Mouse (Mus musculus): Measurements from ENCODE around the gene Dennd5a. TPM values are rescaled to one million over a fixed set of nuclear protein-coding genes. Genes with fewer than 3 reads are reported as not detected.

Dennd5a gene
- polyA plus RNA-seq, 1 experiment from 2014 or later, result 13.8 TPM

DNA sequence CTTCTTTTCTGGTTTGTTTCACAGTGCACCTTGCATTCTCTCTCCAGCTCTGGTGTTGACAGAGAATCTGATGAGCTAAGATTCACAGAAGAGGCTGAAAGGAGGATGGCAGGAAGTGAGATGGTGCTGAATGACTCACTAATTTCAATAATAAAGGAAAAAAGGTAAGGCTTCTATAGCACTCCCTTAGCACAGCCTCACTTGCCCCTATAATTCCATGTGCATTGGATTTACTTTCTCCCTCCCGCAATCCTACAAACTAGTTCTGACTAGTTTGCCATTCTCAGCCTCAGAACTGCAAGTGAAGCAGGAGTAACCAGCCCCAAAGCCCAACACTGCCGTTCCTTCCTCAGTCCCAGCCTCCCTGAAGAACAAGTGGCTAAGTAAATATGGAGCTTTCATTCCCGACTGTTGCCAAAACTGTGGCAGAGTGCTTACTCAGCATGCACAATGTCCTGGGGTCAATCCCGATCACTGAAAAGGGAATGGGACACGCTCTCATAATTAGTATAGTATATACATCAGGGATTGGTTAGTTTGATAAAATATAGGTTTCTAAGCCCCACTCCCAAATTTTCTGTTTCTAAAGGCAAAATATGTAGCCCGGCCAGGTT is 15.7 kb downstream of the Dennd5a start:
- TF ChIP-seq EP300 (optimal IDR thresholded peaks at IDR 0.05), result no peak
- TF ChIP-seq CTCF (IDR thresholded peaks at IDR 0.05; ENCODE audit: low read depth), result no peak
- Histone ChIP-seq H3K9ac (ENCODE audit: low read length) (no peak overlapping the region), H3K9me3 (ENCODE audit: control insufficient read depth, low read length) (no peaks in the 10 kb centered on the region), H3K27ac (replicated peaks) (0 out of 2 replicates have a peak overlapping the region, but pooled peaks have one; percentile 30), H3K36me3 (ENCODE audit: control insufficient read depth, insufficient read depth, low read length) (no peaks in the 10 kb centered on the region), H3K4me1 (replicated peaks; ENCODE audit: control insufficient read depth, insufficient read depth) (no peaks in the 10 kb centered on the region), H3K4me3 (ENCODE audit: low read depth, low read length) (no peak overlapping the region), H3K4me2 (replicated peaks; ENCODE audit: low read depth) (no peak overlapping the region), H3K27me3 (ENCODE audit: control insufficient read depth, insufficient read depth, low read length) (no peaks in the 10 kb centered on the region)
- DNase-seq (ENCODE audit: low spot score) (no peak), ATAC-seq (ENCODE audit: low FRiP score, low TSS enrichment) (peak; percentile 38; the same call in 1 of the 2 replicates)
- 41% methylated on average over 6 of the region's 6 CpGs for WGBS

- DNase-seq (ENCODE audit: low spot score) (no peak), ATAC-seq (ENCODE audit: low FRiP score, low TSS enrichment) (no peak)
- H3K4me1 ChIP-seq (replicated peaks; ENCODE audit: control insufficient read depth, insufficient read depth), result no peaks in the 10 kb centered on the region
- no peak overlapping the region for H3K27ac ChIP-seq (replicated peaks)
- H3K36me3 ChIP-seq (ENCODE audit: control insufficient read depth, insufficient read depth, low read length), result no peaks in the 10 kb centered on the region; the same call in 1 of the 2 replicates
- H3K4me2 ChIP-seq (replicated peaks; ENCODE audit: low read depth), result no peak overlapping the region
- H3K9me3 ChIP-seq (ENCODE audit: control insufficient read depth, low read length), result no peaks in the 10 kb centered on the region
- no peak overlapping the region for H3K9ac ChIP-seq (ENCODE audit: low read length)
- no peak overlapping the region for H3K4me3 ChIP-seq (ENCODE audit: low read depth, low read length)
- H3K27me3 ChIP-seq (ENCODE audit: control insufficient read depth, insufficient read depth, low read length), result no peaks in the 10 kb centered on the region
- TF ChIP-seq CTCF (IDR thresholded peaks at IDR 0.05; ENCODE audit: low read depth), result peak; percentile 63
- TF ChIP-seq EP300 (optimal IDR thresholded peaks at IDR 0.05), result no peak
Observed at GRCm38 (mm10) chr7:109929628-109930027, 30.6 kb downstream of the Dennd5a start.

- TF ChIP-seq EP300 (optimal IDR thresholded peaks at IDR 0.05) (no peak), CTCF (IDR thresholded peaks at IDR 0.05; ENCODE audit: low read depth) (no peak)
- H3K9me3 ChIP-seq (ENCODE audit: control insufficient read depth, low read length), result no peaks in the 10 kb centered on the region
- ATAC-seq (ENCODE audit: low FRiP score, low TSS enrichment), result no peak
Observed at GRCm38 (mm10) chr7:109928365-109928764, 31.9 kb downstream of the Dennd5a start.

DNA sequence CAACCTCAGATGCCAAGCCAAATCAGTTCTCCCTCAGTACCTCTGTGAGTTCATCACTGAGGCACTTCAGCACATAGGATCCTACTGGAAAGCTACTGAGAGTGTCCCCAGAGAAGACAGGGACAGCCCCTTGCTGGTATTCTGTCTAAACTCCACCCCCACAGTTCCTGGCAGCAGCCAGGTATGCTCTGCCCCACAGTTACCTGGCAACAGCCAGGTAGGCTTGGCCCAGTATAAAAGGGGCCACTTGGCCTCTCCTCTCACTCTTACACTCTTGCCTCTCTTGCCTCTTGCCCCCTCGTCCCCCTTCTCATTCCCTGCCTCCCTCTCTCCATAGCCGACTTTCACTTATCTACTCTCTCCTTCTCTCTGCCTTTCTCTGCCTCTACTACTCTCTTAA is 35.3 kb downstream of the Dennd5a start:
- 0 out of 2 replicates have a peak, but pooled peaks have one; percentile 10 for ATAC-seq (ENCODE audit: low FRiP score, low TSS enrichment)
- Histone ChIP-seq H3K9me3 (ENCODE audit: control insufficient read depth, low read length) (no peaks in the 10 kb centered on the region), H3K36me3 (ENCODE audit: control insufficient read depth, insufficient read depth, low read length) (0 out of 2 replicates have a peak, but pooled peaks cover 6% of the 10 kb centered on the region), H3K27me3 (ENCODE audit: control insufficient read depth, insufficient read depth, low read length) (no peaks in the 10 kb centered on the region), H3K4me3 (ENCODE audit: low read depth, low read length) (no peak overlapping the region), H3K27ac (replicated peaks) (no peak overlapping the region), H3K4me1 (replicated peaks; ENCODE audit: control insufficient read depth, insufficient read depth) (no peaks in the 10 kb centered on the region), H3K4me2 (replicated peaks; ENCODE audit: low read depth) (no peak overlapping the region), H3K9ac (ENCODE audit: low read length) (no peak overlapping the region)
- no peak for DNase-seq (ENCODE audit: low spot score)
- 54% methylated on average over 2 of the region's 2 CpGs for WGBS
- TF ChIP-seq EP300 (optimal IDR thresholded peaks at IDR 0.05) (no peak), CTCF (IDR thresholded peaks at IDR 0.05; ENCODE audit: low read depth) (no peak)

More at GRCm38 (mm10) chr7:109928365-109928764, 31.9 kb downstream of the Dennd5a start:
- no peak overlapping the region for H3K4me2 ChIP-seq (replicated peaks; ENCODE audit: low read depth)
- H3K27ac ChIP-seq (replicated peaks), result no peak overlapping the region
- no peaks in the 10 kb centered on the region for H3K4me1 ChIP-seq (replicated peaks; ENCODE audit: control insufficient read depth, insufficient read depth)
- H3K9ac ChIP-seq (ENCODE audit: low read length), result no peak overlapping the region
- H3K4me3 ChIP-seq (ENCODE audit: low read depth, low read length), result no peak overlapping the region
- no peaks in the 10 kb centered on the region for H3K36me3 ChIP-seq (ENCODE audit: control insufficient read depth, insufficient read depth, low read length)
- no peak for DNase-seq (ENCODE audit: low spot score)
- no peaks in the 10 kb centered on the region for H3K27me3 ChIP-seq (ENCODE audit: control insufficient read depth, insufficient read depth, low read length)
- 90% methylated on average over 6 of the region's 6 CpGs for WGBS

GRCm38 (mm10) chr7:109922889-109923288 is 37.4 kb downstream of the Dennd5a start:
- TF ChIP-seq EP300 (optimal IDR thresholded peaks at IDR 0.05), result no peak
- Histone ChIP-seq H3K27ac (replicated peaks) (no peak overlapping the region), H3K4me3 (ENCODE audit: low read depth, low read length) (no peak overlapping the region), H3K4me2 (replicated peaks; ENCODE audit: low read depth) (no peak overlapping the region), H3K9me3 (ENCODE audit: control insufficient read depth, low read length) (no peaks in the 10 kb centered on the region), H3K36me3 (ENCODE audit: control insufficient read depth, insufficient read depth, low read length) (peaks cover 10% of the 10 kb centered on the region; the same call in 1 of the 2 replicates), H3K4me1 (replicated peaks; ENCODE audit: control insufficient read depth, insufficient read depth) (no peaks in the 10 kb centered on the region), H3K9ac (ENCODE audit: low read length) (no peak overlapping the region), H3K27me3 (ENCODE audit: control insufficient read depth, insufficient read depth, low read length) (no peaks in the 10 kb centered on the region)
- DNase-seq (ENCODE audit: low spot score) (no peak), ATAC-seq (ENCODE audit: low FRiP score, low TSS enrichment) (no peak)
- WGBS, result 88% methylated on average over 4 of the region's 4 CpGs

- TF ChIP-seq CTCF (IDR thresholded peaks at IDR 0.05; ENCODE audit: low read depth) (no peak), EP300 (optimal IDR thresholded peaks at IDR 0.05) (no peak)
- no peak overlapping the region for H3K9ac ChIP-seq (ENCODE audit: low read length)
- 83% methylated on average over 2 of the region's 2 CpGs for WGBS
- H3K27me3 ChIP-seq (ENCODE audit: control insufficient read depth, insufficient read depth, low read length), result no peaks in the 10 kb centered on the region
- H3K36me3 ChIP-seq (ENCODE audit: control insufficient read depth, insufficient read depth, low read length), result peaks cover 23% of the 10 kb centered on the region
- no peaks in the 10 kb centered on the region for H3K9me3 ChIP-seq (ENCODE audit: control insufficient read depth, low read length)
- no peak overlapping the region for H3K4me2 ChIP-seq (replicated peaks; ENCODE audit: low read depth)
- DNase-seq (ENCODE audit: low spot score) (no peak), ATAC-seq (ENCODE audit: low FRiP score, low TSS enrichment) (no peak)
- no peak overlapping the region for H3K27ac ChIP-seq (replicated peaks)
- H3K4me1 ChIP-seq (replicated peaks; ENCODE audit: control insufficient read depth, insufficient read depth), result no peaks in the 10 kb centered on the region
- no peak overlapping the region for H3K4me3 ChIP-seq (ENCODE audit: low read depth, low read length)
Observed at GRCm38 (mm10) chr7:109906165-109906564, 54.1 kb downstream of the Dennd5a start.

Measured in stomach, postnatal 0 days (tissue).